Mouse (Mus musculus) spleen, adult 2 months (tissue): ENCODE measurements around the gene Ankrd50. TPM values are rescaled to one million over a fixed set of nuclear protein-coding genes. Genes with fewer than 3 reads are reported as not detected.

ENCODE experiments used
- DNase-seq, 2 experiments: peaks; one replicate each; pipeline versions ENCODE4 v3.0.0 to v3.0.0-alpha.2; 2012 to 2021; ENCODE audit warnings: low spot score in 2 of 2, low read depth in 1 of 2
- H3K27ac ChIP-seq: fragments of 200-500 bp; 2 replicates; pipeline ENCODE4 v1.5.1; 2012; ENCODE audit warnings: low read length, inconsistent platforms; ENCODE audit not compliant: insufficient read depth
- H3K27me3 ChIP-seq: fragments of 200-500 bp; 2 replicates; pipeline ENCODE4 v1.6.1; 2012; ENCODE audit warnings: mild to moderate bottlenecking, moderate library complexity, low read length, inconsistent platforms; ENCODE audit not compliant: control insufficient read depth, insufficient read depth
- H3K36me3 ChIP-seq: fragments of 200-500 bp; 2 replicates; pipeline ENCODE4 v1.6.1; 2012; ENCODE audit warnings: mild to moderate bottlenecking, low read length, inconsistent platforms; ENCODE audit not compliant: control insufficient read depth, insufficient read depth
- H3K4me1 ChIP-seq: fragments of 200-500 bp; 2 replicates; pipeline ENCODE4 v1.6.1; 2011; ENCODE audit warnings: inconsistent platforms; ENCODE audit not compliant: control insufficient read depth, insufficient read depth, insufficient read length
- H3K4me3 ChIP-seq: fragments of 200-500 bp; 2 replicates; pipeline ENCODE4 v1.5.1; 2011; ENCODE audit warnings: mild to moderate bottlenecking, inconsistent platforms; ENCODE audit not compliant: insufficient read depth, insufficient read length; ENCODE audit errors: extremely low read depth
- CTCF ChIP-seq: fragments of 200-500 bp; IDR thresholded peaks from 2 replicates; pipeline ENCODE4 v1.5.1; 2011; ENCODE audit warnings: mild to moderate bottlenecking, inconsistent platforms; ENCODE audit not compliant: insufficient read depth, insufficient read length, insufficient replicate concordance; ENCODE audit errors: extremely low read depth
- POLR2A ChIP-seq: fragments of 200-500 bp; IDR thresholded peaks from 2 replicates; pipeline ENCODE4 v1.6.1; 2011; ENCODE audit warnings: low read depth, low read length, inconsistent platforms
- WGBS: fragments of 180-500 bp; shearing (Covaris S2); methylation state at CpG from one replicate; pipeline ENCODE4 v1.1.7; 2018; 5-methylcytosine and 5-hydroxymethylcytosine counted together
- polyA plus RNA-seq: library from polyadenylated mRNA; depleted of rRNA; stranded (reverse); fragments of >200 nt; gene quantifications from 2 replicates; pipeline ENCODE4 v1.2.3, GENCODE M21; 2012

Gene Ankrd50
- polyA plus RNA-seq, 1 experiment = 10.7 TPM

DNA sequence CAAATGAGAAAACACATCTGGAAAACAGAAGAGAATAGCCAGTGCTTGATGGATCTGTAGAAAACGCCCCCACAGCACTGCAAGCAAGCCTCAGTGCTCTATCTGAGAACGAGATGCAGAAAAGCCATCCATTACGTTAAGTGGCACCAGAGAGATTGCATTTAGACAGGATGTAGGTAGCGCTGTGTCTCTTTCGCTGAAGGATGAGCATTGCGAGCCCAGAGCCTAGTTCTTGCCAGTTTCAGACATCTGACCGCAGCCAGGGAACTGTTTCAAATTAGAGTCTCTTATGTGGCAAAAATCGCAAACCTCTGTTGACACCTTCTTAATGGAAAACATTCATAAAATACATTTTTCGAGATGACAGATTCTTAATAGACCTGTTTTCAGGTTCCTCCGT is 1.1 kb downstream of the Ankrd50 start:
- Histone ChIP-seq H3K36me3 (peaks cover 4% of the 10 kb centered on the region; the same call in 1 of the 2 replicates), H3K27ac (no peak overlapping the region), H3K4me1 (peaks cover 6% of the 10 kb centered on the region; the same call in 1 of the 2 replicates), H3K27me3 (no peaks in the 10 kb centered on the region), H3K4me3 (peak overlapping the region; percentile 81; the same call in 1 of the 2 replicates)
- peak in 1 of 2 experiments; percentile 6 for DNase-seq
- TF ChIP-seq POLR2A = no peak
- no peak for TF ChIP-seq CTCF
- 25% methylated on average over 10 of the region's 10 CpGs for WGBS

DNA sequence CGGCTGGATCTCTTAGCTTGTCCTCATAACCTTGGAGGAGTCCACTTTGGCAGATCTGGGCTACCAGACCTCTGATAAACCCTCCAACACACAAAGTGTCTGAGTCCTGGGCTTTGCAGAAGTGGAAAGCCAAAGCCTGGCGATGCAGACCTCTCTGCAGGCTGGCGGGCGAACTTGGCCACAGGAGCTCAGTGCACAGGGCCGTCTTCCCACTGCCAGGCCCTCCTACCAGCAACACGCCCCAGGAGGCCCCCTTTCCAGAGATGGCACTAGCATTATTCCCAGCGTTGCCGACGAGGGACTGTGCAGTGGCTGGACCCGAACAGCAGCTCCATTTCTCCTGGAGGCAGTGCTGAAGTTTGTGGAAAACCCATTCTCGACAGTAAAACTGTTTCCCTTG is 1.9 kb downstream of the Ankrd50 start:
- peaks cover 4% of the 10 kb centered on the region; the same call in 1 of the 2 replicates for H3K36me3 ChIP-seq
- WGBS = 85% methylated on average over 11 of the region's 11 CpGs
- DNase-seq = no peak
- H3K27me3 ChIP-seq = no peaks in the 10 kb centered on the region
- peak overlapping the region; percentile 19; the same call in 1 of the 2 replicates for H3K27ac ChIP-seq
- H3K4me1 ChIP-seq = peaks cover 6% of the 10 kb centered on the region; the same call in 1 of the 2 replicates
- peak overlapping the region; percentile 22; the same call in 1 of the 2 replicates for H3K4me3 ChIP-seq
- no peak for TF ChIP-seq POLR2A
- no peak for TF ChIP-seq CTCF

DNA sequence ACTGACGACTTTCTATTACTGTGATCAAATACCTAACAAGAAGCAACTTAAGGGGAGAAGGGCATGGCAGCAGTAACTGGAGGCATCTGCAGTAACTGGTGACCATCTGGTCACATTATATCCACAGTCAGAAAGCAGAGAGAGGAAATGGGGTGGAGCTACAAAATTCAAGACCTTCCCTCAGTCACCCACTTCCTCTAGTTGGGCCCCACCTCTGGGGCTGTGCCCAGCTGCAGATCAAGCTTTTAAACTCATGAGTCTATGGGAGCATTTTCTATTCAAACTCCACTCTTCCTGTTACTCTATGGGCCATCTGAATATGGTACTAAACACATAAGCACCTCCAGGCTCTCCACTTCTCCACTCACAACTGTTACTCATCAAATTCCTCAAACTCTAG is 3.5 kb downstream of the Ankrd50 start:
- no peak for TF ChIP-seq CTCF
- no peak for TF ChIP-seq POLR2A
- Histone ChIP-seq H3K4me1 (peaks cover 6% of the 10 kb centered on the region; the same call in 1 of the 2 replicates), H3K27ac (no peak overlapping the region), H3K4me3 (no peak overlapping the region), H3K27me3 (no peaks in the 10 kb centered on the region), H3K36me3 (peaks cover 4% of the 10 kb centered on the region; the same call in 1 of the 2 replicates)
- DNase-seq = no peak
- WGBS = 90% methylated on average over 1 of the region's 1 CpGs

DNA sequence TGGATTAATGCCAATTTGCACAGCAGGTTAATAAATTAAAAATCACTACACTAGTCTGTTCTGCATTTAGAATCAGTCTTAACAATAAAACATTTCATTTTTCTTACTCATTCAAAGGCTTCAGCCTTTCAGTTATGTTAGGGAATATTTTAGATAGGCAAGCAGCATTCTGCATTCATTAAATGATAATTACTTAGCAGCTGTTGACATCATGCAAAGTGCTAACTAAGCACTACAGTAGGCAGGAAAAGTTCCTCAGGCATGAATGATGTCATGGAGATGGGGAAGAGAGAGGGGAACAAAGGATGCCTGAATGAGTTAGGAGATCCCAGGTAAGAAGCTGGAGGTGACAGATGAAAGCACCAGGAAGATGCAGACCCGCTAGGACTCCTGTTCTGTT is 6.7 kb downstream of the Ankrd50 start:
- Histone ChIP-seq H3K36me3 (peaks cover 4% of the 10 kb centered on the region; the same call in 1 of the 2 replicates), H3K4me1 (peaks cover 4% of the 10 kb centered on the region; the same call in 1 of the 2 replicates), H3K27me3 (no peaks in the 10 kb centered on the region), H3K27ac (no peak overlapping the region), H3K4me3 (no peak overlapping the region)
- no peak for TF ChIP-seq POLR2A
- TF ChIP-seq CTCF = no peak
- DNase-seq = no peak
- WGBS = 100% methylated on average over 1 of the region's 1 CpGs

DNA sequence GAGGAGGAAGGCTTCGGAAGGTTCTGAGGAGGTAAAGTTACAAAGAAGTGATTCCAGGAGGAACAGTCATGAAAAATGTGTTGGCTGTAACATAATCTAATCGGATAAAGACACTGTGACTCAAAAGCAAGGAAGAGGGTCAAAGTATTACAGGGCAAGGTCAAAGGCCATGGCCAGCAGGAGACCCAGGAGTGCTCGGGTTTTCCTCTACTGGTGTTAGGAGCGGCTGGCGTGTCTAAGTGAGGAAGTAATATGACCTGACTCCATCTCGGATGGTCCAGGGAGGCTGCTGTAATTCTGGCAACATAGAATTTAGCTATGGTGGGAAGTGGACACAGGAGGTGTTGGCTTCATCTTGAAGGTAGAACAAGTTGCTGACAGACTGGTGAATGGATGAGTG is 9.1 kb downstream of the Ankrd50 start:
- H3K27me3 ChIP-seq = no peaks in the 10 kb centered on the region
- no peak for DNase-seq
- TF ChIP-seq POLR2A (no peak), CTCF (no peak)
- H3K27ac ChIP-seq = no peak overlapping the region
- 88% methylated on average over 6 of the region's 6 CpGs for WGBS
- no peaks in the 10 kb centered on the region; the same call in 1 of the 2 replicates for H3K36me3 ChIP-seq
- no peaks in the 10 kb centered on the region; the same call in 1 of the 2 replicates for H3K4me1 ChIP-seq
- no peak overlapping the region for H3K4me3 ChIP-seq

DNA sequence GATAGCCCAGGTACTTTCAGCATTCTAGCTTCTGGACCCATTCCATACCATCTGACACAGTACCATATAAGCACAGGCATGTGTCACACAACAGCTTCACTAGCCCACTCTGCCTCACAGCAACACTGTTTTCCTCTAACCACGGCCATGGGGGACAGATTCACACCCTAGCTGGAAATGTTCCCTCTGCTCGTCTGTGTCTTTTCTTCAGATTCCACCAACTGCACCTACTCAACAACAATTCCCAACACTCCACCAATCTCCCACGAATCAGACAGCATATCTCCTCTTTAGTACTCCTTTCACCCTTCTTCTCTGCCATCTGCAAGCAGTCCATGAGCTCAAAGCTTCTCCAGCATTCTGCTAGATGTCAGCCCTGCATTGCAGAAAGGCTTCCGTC is 11.5 kb downstream of the Ankrd50 start:
- DNase-seq = no peak
- Histone ChIP-seq H3K36me3 (no peaks in the 10 kb centered on the region; the same call in 1 of the 2 replicates), H3K4me3 (no peak overlapping the region), H3K4me1 (no peaks in the 10 kb centered on the region; the same call in 1 of the 2 replicates), H3K27me3 (no peaks in the 10 kb centered on the region), H3K27ac (no peak overlapping the region)
- TF ChIP-seq POLR2A = no peak
- no peak for TF ChIP-seq CTCF
- WGBS = 87% methylated on average over 4 of the region's 4 CpGs

DNA sequence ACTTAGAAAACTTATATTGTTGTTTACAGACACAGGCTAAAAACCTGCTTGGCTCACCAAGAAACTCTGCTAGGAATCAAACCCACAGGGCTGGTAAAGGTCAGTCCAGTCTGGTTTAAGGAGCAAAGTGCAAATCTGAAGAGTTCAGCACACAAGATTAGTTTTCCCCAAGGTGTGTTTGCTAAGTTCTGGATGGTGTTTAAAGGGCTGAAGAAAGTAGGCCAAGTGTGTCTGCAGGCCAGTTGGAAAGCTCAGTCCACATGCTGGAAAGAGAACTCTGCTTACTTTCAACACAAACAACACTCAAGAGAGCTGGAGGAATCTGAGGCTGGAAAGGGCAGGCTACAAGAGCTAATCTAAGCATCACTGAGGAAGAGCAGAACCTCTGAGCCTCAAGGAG is 13.1 kb downstream of the Ankrd50 start:
- H3K4me3 ChIP-seq = no peak overlapping the region
- no peaks in the 10 kb centered on the region; the same call in 1 of the 2 replicates for H3K4me1 ChIP-seq
- no peak for DNase-seq
- no peaks in the 10 kb centered on the region; the same call in 1 of the 2 replicates for H3K36me3 ChIP-seq
- no peak for TF ChIP-seq CTCF
- TF ChIP-seq POLR2A = no peak
- no peaks in the 10 kb centered on the region for H3K27me3 ChIP-seq
- H3K27ac ChIP-seq = no peak overlapping the region
